In the genomic region with DNA sequence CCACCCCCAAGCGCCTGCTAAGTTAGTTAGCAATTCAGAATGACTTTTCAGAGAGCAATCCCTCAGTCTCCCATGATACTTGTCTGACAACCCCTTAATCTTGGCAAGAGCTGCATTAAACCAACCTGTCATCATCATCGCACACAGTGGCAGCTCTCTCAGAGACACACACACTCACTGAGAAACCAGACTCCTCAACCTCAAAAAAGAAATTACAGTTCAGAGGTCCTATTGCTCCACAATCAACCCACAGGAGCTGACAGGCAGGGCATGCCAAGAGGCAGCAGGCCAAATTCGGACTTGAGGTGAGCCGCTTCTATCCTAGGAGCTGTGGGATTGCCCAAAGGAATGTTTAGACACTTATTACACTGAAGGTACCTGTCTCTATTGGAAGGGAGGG, we compare ENCODE assay signal across 11 mouse cellular contexts.
DNase-seq lines count a peak whose midpoint lies in the region.
"Had no signal": no experiment of that assay in that cellular context is flagged by ENCODE, and none has a peak within 500 bp of the region (broad histone marks: within the 10 kb centered on the region; RNA-seq: fewer than 3 reads in every experiment).

No protein-coding gene starts in this region.

- no peaks in the 10 kb centered on the region for H3K27me3 ChIP-seq in heart, embryonic 10.5 days (ENCODE audit: insufficient read depth, poor library complexity, severe bottlenecking)
- H3K27me3 ChIP-seq: heart, embryonic 15.5 days; liver, embryonic 13.5 days had no signal

- no peaks in the 10 kb centered on the region for H3K4me1 ChIP-seq in heart, embryonic 10.5 days
- H3K4me1 ChIP-seq: heart, embryonic 15.5 days; liver, embryonic 13.5 days had no signal

- no peaks in the 10 kb centered on the region for H3K36me3 ChIP-seq in heart, embryonic 10.5 days
- H3K36me3 ChIP-seq: heart, embryonic 15.5 days; liver, embryonic 13.5 days had no signal

- no peaks in the 10 kb centered on the region for H3K9me3 ChIP-seq in heart, embryonic 10.5 days
- H3K9me3 ChIP-seq: heart, embryonic 15.5 days; liver, embryonic 13.5 days had no signal

- peak; percentile 90 for DNase-seq in heart, adult 11 months
- no peak for DNase-seq in heart, embryonic 10.5 days (ENCODE audit: low spot score)
- peak; percentile 1 to 19 for DNase-seq in kidney, postnatal 36 days
- no peak for DNase-seq in kidney, adult 8-10 months
- DNase-seq in adrenal gland, postnatal 14 days: peak; percentile 65
- peak; percentile 44 for DNase-seq in fibroblast of lung, adult 2 months (ENCODE audit: low read depth)
- DNase-seq in thymus, postnatal 36 days: no peak
- DNase-seq: embryo, embryonic 11 days; liver, embryonic 13.5 days; thymus, postnatal 14 days had no signal

- no peak overlapping the region for H3K27ac ChIP-seq in heart, embryonic 10.5 days
- H3K27ac ChIP-seq: heart, embryonic 15.5 days; liver, embryonic 13.5 days had no signal

- H3K4me3 ChIP-seq in heart, embryonic 10.5 days: no peak overlapping the region
- H3K4me3 ChIP-seq: heart, embryonic 15.5 days; liver, embryonic 13.5 days had no signal

- 46% methylated on average over 4 of the region's 4 CpGs for WGBS in heart, embryonic 10.5 days

Comparison
In these comparisons a context has a peak if more than half of its experiments do, and no peak if none do; other contexts are left out.
1. DNase-seq: peak in heart, adult 11 months (single experiment), kidney, postnatal 36 days (2 of 2), adrenal gland, postnatal 14 days (single experiment) and fibroblast of lung, adult 2 months (single experiment); none in heart, embryonic 10.5 days (single experiment), kidney, adult 8-10 months (0 of 2) and thymus, postnatal 36 days (0 of 2).